Mouse (Mus musculus): ENCODE results near the gene A4gnt. TPM values are rescaled to one million over a fixed set of nuclear protein-coding genes. Genes with fewer than 3 reads are reported as not detected.

The A4gnt gene
- polyA plus RNA-seq, 1 experiment from 2014 or later: 1.2 TPM

DNA sequence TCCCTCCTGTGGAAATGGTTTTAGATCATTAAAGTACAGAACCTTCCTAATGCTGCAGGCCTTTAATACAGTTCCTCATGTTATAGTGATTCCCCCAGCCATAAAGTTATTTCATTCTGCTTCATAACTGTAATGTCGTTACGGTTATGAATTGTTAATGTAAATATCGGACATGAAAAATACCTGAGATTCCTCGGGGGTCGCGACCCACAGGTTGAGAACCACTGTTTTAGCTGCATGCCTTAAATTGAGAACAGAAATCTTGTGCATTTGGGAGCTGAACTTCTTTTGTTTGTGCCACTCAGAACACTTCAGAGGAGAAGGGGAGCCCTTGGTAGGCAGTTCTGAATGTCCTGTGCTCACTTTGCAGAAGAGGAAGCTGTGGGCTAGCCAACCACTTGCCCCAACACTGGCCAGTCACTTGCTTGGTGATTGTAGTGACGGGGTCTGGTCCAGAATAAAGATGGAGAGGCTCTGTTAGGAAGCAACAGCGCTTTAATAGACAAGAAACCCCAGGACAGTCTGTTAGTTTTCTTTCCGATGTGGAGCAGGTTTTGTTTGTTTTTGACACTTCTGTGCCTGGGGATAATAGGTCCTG is 18.3 kb downstream of the A4gnt start:
- Histone ChIP-seq H3K9ac (ENCODE audit: low read depth, low read length) (peak overlapping the region; percentile 70), H3K4me2 (ENCODE audit: low read length) (peak overlapping the region; percentile 78), H3K4me3 (replicated peaks; ENCODE audit: low read depth, low read length) (peak overlapping the region; percentile 64), H3K4me1 (replicated peaks; ENCODE audit: insufficient read depth, low read length) (peaks cover 5% of the 10 kb centered on the region; the same call in 1 of the 2 replicates), H3K36me3 (ENCODE audit: insufficient read depth, low read length) (no peaks in the 10 kb centered on the region; the same call in 1 of the 2 replicates), H3K27ac (peak overlapping the region; percentile 93), H3K9me3 (replicated peaks; ENCODE audit: low read length) (no peaks in the 10 kb centered on the region), H3K27me3 (ENCODE audit: insufficient read depth, low read length) (no peaks in the 10 kb centered on the region)
- no peak for ATAC-seq (replicated peaks; ENCODE audit: low FRiP score, low read depth)
- TF ChIP-seq CTCF (IDR thresholded peaks at IDR 0.05; ENCODE audit: low read depth): peak; percentile 36; the same call in 1 of the 2 replicates
- 50% methylated on average over 9 of the region's 9 CpGs for WGBS
- DNase-seq (ENCODE audit: low spot score): no peak

DNA sequence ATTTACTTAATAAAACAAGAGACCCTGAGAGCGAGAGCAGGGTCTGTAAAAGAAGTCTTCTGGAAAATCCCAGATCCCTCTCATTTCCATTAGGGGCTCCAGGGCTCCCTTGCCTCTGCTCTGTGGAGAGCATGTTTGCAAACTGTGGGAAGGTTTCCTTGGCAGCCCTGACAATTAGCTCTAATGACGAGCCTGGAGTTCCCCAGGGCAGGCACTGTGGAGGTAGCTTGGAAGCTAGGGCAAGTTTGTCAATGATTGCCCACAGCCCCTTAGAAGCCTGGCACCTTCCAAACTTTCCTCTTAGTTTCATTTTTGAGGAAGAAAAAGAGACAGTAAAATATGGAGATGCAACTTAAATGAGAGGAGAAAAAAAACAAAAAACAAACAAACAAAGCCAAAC is 19.5 kb downstream of the A4gnt start:
- H3K27ac ChIP-seq: peak overlapping the region; percentile 63
- H3K4me2 ChIP-seq (ENCODE audit: low read length): peak overlapping the region; percentile 78
- no peak overlapping the region for H3K4me3 ChIP-seq (replicated peaks; ENCODE audit: low read depth, low read length)
- 33% methylated on average over 2 of the region's 2 CpGs for WGBS
- no peaks in the 10 kb centered on the region for H3K9me3 ChIP-seq (replicated peaks; ENCODE audit: low read length)
- H3K4me1 ChIP-seq (replicated peaks; ENCODE audit: insufficient read depth, low read length): peaks cover 5% of the 10 kb centered on the region; the same call in 1 of the 2 replicates
- H3K27me3 ChIP-seq (ENCODE audit: insufficient read depth, low read length): no peaks in the 10 kb centered on the region
- no peaks in the 10 kb centered on the region; the same call in 1 of the 2 replicates for H3K36me3 ChIP-seq (ENCODE audit: insufficient read depth, low read length)
- DNase-seq (ENCODE audit: low spot score) (peak; percentile 27), ATAC-seq (replicated peaks; ENCODE audit: low FRiP score, low read depth) (no peak)
- H3K9ac ChIP-seq (ENCODE audit: low read depth, low read length): 0 out of 2 replicates have a peak overlapping the region, but pooled peaks have one; percentile 5
- no peak for TF ChIP-seq CTCF (IDR thresholded peaks at IDR 0.05; ENCODE audit: low read depth)

DNA sequence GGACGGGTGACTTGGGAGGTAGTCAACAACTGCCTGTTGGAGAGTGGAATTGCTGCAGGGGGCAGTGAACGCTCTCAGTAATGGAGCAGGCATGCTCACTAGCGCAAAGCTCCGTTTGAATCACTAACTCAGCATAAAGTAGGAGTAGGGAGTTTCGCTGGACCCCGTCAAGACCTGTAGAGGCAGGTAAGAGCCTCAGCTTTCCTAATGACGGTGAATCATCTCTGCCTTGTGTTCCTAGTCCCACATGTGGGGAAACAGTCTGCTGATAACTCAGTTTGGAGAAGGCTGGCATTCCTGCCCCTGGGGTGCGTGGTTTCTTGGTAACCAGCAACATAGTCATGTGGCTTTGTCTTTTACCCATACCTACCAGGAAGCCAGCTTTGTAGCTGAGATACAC is 20.0 kb downstream of the A4gnt start:
- DNase-seq (ENCODE audit: low spot score) (peak; percentile 30), ATAC-seq (replicated peaks; ENCODE audit: low FRiP score, low read depth) (peak; percentile 25; the same call in 1 of the 2 replicates)
- Histone ChIP-seq H3K4me3 (replicated peaks; ENCODE audit: low read depth, low read length) (no peak overlapping the region), H3K27me3 (ENCODE audit: insufficient read depth, low read length) (no peaks in the 10 kb centered on the region), H3K4me2 (ENCODE audit: low read length) (peak overlapping the region; percentile 78), H3K9me3 (replicated peaks; ENCODE audit: low read length) (no peaks in the 10 kb centered on the region), H3K27ac (peak overlapping the region; percentile 63), H3K9ac (ENCODE audit: low read depth, low read length) (no peak overlapping the region), H3K36me3 (ENCODE audit: insufficient read depth, low read length) (peaks cover 3% of the 10 kb centered on the region; the same call in 1 of the 2 replicates), H3K4me1 (replicated peaks; ENCODE audit: insufficient read depth, low read length) (peaks cover 5% of the 10 kb centered on the region; the same call in 1 of the 2 replicates)
- 42% methylated on average over 8 of the region's 8 CpGs for WGBS
- TF ChIP-seq CTCF (IDR thresholded peaks at IDR 0.05; ENCODE audit: low read depth): peak; percentile 41

DNA sequence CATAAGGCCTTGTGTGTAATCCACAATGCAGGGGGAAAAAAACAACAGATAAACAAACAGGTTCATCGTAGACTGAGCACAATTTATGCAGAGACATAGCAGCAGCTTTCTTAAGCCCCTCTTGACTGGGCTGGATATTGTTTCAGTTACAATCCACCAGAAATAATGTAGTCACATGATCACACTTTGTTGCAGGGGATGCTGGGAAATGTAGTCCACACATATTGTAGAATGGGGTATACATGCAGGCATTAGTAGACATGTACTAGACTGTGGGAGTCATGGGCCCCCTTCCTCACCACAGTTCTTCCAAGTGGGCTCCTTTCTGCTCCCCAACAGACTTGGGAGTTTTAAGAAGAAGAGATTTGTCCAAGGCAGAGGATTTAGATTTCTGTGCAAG is 24.5 kb downstream of the A4gnt start:
- no peaks in the 10 kb centered on the region for H3K9me3 ChIP-seq (replicated peaks; ENCODE audit: low read length)
- no peak overlapping the region for H3K4me3 ChIP-seq (replicated peaks; ENCODE audit: low read depth, low read length)
- H3K27me3 ChIP-seq (ENCODE audit: insufficient read depth, low read length): no peaks in the 10 kb centered on the region
- 84% methylated on average over 1 of the region's 1 CpGs for WGBS
- H3K27ac ChIP-seq: no peak overlapping the region
- peaks cover 19% of the 10 kb centered on the region; the same call in 1 of the 2 replicates for H3K36me3 ChIP-seq (ENCODE audit: insufficient read depth, low read length)
- H3K4me1 ChIP-seq (replicated peaks; ENCODE audit: insufficient read depth, low read length): no peaks in the 10 kb centered on the region
- DNase-seq (ENCODE audit: low spot score) (no peak), ATAC-seq (replicated peaks; ENCODE audit: low FRiP score, low read depth) (no peak)
- no peak overlapping the region for H3K4me2 ChIP-seq (ENCODE audit: low read length)
- TF ChIP-seq CTCF (IDR thresholded peaks at IDR 0.05; ENCODE audit: low read depth): no peak
- no peak overlapping the region for H3K9ac ChIP-seq (ENCODE audit: low read depth, low read length)

DNA sequence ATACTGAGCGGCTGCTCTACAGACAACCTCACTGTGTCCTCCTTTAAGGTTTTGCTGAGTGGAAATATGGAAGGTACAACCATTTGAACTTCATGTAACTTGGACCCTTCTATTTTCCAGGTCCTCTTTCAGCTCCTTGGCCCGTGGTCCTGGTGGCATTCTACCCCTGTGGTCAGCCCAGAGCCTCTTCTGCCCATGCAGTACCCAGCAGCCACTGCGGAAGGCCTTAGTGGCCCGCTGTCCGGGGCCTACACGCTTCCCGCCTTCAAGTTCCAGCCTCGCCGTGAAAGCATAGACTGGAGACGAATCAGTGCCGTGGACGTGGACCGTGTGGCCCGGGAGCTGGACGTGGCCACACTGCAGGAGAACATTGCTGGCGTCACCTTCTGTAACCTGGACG is 24.9 kb downstream of the A4gnt start:
- WGBS: 95% methylated on average over 17 of the region's 17 CpGs
- ATAC-seq (replicated peaks; ENCODE audit: low FRiP score, low read depth): no peak
- no peaks in the 10 kb centered on the region for H3K27me3 ChIP-seq (ENCODE audit: insufficient read depth, low read length)

DNA sequence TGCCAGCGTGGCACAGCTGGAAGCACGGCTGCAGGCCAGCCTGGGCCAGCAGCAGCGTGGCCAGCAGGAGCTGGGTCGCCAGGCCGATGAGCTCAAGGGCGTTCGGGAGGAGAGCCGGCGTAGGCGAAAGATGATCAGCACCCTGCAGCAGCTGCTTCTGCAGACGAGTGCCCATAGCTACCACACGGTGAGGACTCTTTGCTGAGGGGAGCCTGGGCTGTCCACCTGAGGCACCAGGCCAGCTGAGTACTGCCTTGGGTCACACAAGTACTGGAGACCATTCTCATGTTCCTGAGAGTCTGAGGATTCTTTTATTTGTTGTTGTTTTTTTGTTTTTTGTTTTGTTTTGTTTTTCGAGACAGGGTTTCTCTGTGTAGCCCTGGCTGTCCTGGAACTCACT is 25.4 kb downstream of the A4gnt start:
- no peak for DNase-seq (ENCODE audit: low spot score)
- Histone ChIP-seq H3K9me3 (replicated peaks; ENCODE audit: low read length) (no peaks in the 10 kb centered on the region), H3K27me3 (ENCODE audit: insufficient read depth, low read length) (no peaks in the 10 kb centered on the region), H3K4me2 (ENCODE audit: low read length) (no peak overlapping the region), H3K4me1 (replicated peaks; ENCODE audit: insufficient read depth, low read length) (no peaks in the 10 kb centered on the region), H3K36me3 (ENCODE audit: insufficient read depth, low read length) (peaks cover 20% of the 10 kb centered on the region; the same call in 1 of the 2 replicates), H3K9ac (ENCODE audit: low read depth, low read length) (no peak overlapping the region), H3K27ac (no peak overlapping the region), H3K4me3 (replicated peaks; ENCODE audit: low read depth, low read length) (no peak overlapping the region)
- WGBS: 91% methylated on average over 13 of the region's 13 CpGs
- TF ChIP-seq CTCF (IDR thresholded peaks at IDR 0.05; ENCODE audit: low read depth): no peak
- ATAC-seq (replicated peaks; ENCODE audit: low FRiP score, low read depth): no peak

More for the DNA sequence above, 24.9 kb downstream of the A4gnt start:
- Histone ChIP-seq H3K9me3 (replicated peaks; ENCODE audit: low read length) (no peaks in the 10 kb centered on the region), H3K4me1 (replicated peaks; ENCODE audit: insufficient read depth, low read length) (no peaks in the 10 kb centered on the region), H3K4me2 (ENCODE audit: low read length) (no peak overlapping the region), H3K9ac (ENCODE audit: low read depth, low read length) (no peak overlapping the region), H3K27ac (no peak overlapping the region), H3K4me3 (replicated peaks; ENCODE audit: low read depth, low read length) (no peak overlapping the region), H3K36me3 (ENCODE audit: insufficient read depth, low read length) (peaks cover 20% of the 10 kb centered on the region; the same call in 1 of the 2 replicates)
- TF ChIP-seq CTCF (IDR thresholded peaks at IDR 0.05; ENCODE audit: low read depth): no peak
- DNase-seq (ENCODE audit: low spot score): no peak

Measured in kidney, postnatal 0 days (tissue).